Mouse (Mus musculus): ENCODE measurements around the gene Magi1.

DNA sequence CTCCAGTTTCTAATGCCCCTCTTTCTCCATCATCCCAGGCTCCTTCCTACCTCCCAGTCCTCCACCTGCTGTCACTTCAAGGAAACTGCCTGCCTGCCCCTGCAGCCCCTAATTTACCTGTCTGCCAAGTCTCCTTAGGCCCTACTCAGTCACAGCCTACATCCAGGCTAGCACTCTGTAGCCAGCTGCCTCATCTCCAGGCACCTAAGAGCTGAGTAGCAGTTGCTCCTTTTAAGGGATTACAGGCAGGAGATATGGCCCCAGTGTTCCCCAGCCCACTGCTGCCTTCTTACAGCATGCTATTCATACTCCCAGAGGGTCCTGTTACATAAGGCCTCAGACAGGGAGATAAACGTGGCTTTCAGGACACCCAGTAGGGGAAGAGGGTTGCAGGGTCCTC, 426.9 kb downstream of the Magi1 start:
- no peak for TF ChIP-seq POLR2A (IDR thresholded peaks at IDR 0.05; ENCODE audit: borderline replicate concordance, insufficient read depth, low read length)
- TF ChIP-seq CTCF (IDR thresholded peaks at IDR 0.05; ENCODE audit: borderline replicate concordance, insufficient read depth, low read depth, low read length), result no peak

All from cerebellum, adult 2 months (tissue).